ENCODE assay signal across 10 mouse cellular contexts in genomic region chr1:63309661-63310060, GRCm38 (mm10). TPM values are rescaled to one million over a fixed set of nuclear protein-coding genes. Genes with fewer than 3 reads are reported as not detected.
DNase-seq lines count a peak whose midpoint lies in the region; ATAC-seq lines count a peak whose summit lies in the region.
"Had no signal": no experiment of that assay in that cellular context is flagged by ENCODE, and none has a peak within 500 bp of the region (broad histone marks: within the 10 kb centered on the region; RNA-seq: fewer than 3 reads in every experiment).

No protein-coding gene starts in this region.

- H3K9me3 ChIP-seq in kidney, embryonic 14.5 days (ENCODE audit: control insufficient read depth, low read length) = no peaks in the 10 kb centered on the region
- H3K9me3 ChIP-seq in embryonic facial prominence, embryonic 10.5 days = no peaks in the 10 kb centered on the region
- H3K9me3 ChIP-seq in hindbrain, embryonic 15.5 days = no peaks in the 10 kb centered on the region
- 0 out of 2 replicates have a peak, but pooled peaks cover 4% of the 10 kb centered on the region for H3K9me3 ChIP-seq in neural tube, embryonic 13.5 days

- 38% methylated on average over 17 of the region's 18 CpGs for WGBS in kidney, embryonic 14.5 days
- 37% methylated on average over 18 of the region's 18 CpGs for WGBS in embryonic facial prominence, embryonic 10.5 days
- WGBS in hindbrain, embryonic 15.5 days = 51% methylated on average over 18 of the region's 18 CpGs
- WGBS in neural tube, embryonic 13.5 days = 33% methylated on average over 14 of the region's 18 CpGs

- peak overlapping the region; percentile 14 for H3K4me3 ChIP-seq in kidney, embryonic 14.5 days (ENCODE audit: low read length)
- H3K4me3 ChIP-seq in embryonic facial prominence, embryonic 10.5 days = peak overlapping the region; percentile 53
- H3K4me3 ChIP-seq in hindbrain, embryonic 15.5 days = peak overlapping the region; percentile 29
- peak overlapping the region; percentile 28 for H3K4me3 ChIP-seq in neural tube, embryonic 13.5 days

- no peak for ATAC-seq in kidney, embryonic 14.5 days (ENCODE audit: low FRiP score, low TSS enrichment)
- no peak for ATAC-seq in hindbrain, embryonic 15.5 days (ENCODE audit: low FRiP score, low read depth)
- ATAC-seq in neural tube, embryonic 13.5 days (ENCODE audit: low read depth) = no peak

- no peaks in the 10 kb centered on the region for H3K4me1 ChIP-seq in kidney, embryonic 14.5 days (ENCODE audit: control insufficient read depth, insufficient read depth, low read length)
- H3K4me1 ChIP-seq in embryonic facial prominence, embryonic 10.5 days = peaks cover 6% of the 10 kb centered on the region; the same call in 1 of the 2 replicates
- H3K4me1 ChIP-seq in hindbrain, embryonic 15.5 days (replicated peaks) = peaks cover 6% of the 10 kb centered on the region; the same call in 1 of the 2 replicates
- H3K4me1 ChIP-seq in neural tube, embryonic 13.5 days (replicated peaks) = no peaks in the 10 kb centered on the region; the same call in 1 of the 2 replicates

- peak overlapping the region; percentile 33; the same call in 1 of the 2 replicates for H3K4me2 ChIP-seq in kidney, embryonic 14.5 days (replicated peaks; ENCODE audit: low read depth, low read length)
- peak overlapping the region; percentile 51 for H3K4me2 ChIP-seq in hindbrain, embryonic 15.5 days
- peak overlapping the region; percentile 54 for H3K4me2 ChIP-seq in neural tube, embryonic 13.5 days

- intact Hi-C loops in left cerebral cortex, postnatal 25 days (cut with DNase I) = no loop called here
- intact Hi-C loops in left cerebral cortex, postnatal 10 days (cut with DNase I) = no loop called here

- DNase-seq in kidney, postnatal 36 days = no peak
- DNase-seq in embryonic facial prominence, embryonic 10.5 days (ENCODE audit: low spot score) = peak; percentile 31
- DNase-seq in ovary, postnatal 10 days (ENCODE audit: low spot score) = no peak
- no peak for DNase-seq in left cerebral cortex, postnatal 25 days (ENCODE audit: low spot score in 2 of 2)
- no peak for DNase-seq in left cerebral cortex, postnatal 10 days (ENCODE audit: extremely low spot score in 1 of 2, low spot score in 2 of 2)
- DNase-seq: lung, postnatal 14 days; right cerebral cortex, postnatal 14 days had no signal

- H3K9ac ChIP-seq in kidney, embryonic 14.5 days (ENCODE audit: low read depth, low read length) = no peak overlapping the region
- no peak overlapping the region for H3K9ac ChIP-seq in hindbrain, embryonic 15.5 days
- no peak overlapping the region for H3K9ac ChIP-seq in neural tube, embryonic 13.5 days

- peaks cover 2% of the 10 kb centered on the region; the same call in 1 of the 2 replicates for H3K36me3 ChIP-seq in kidney, embryonic 14.5 days (ENCODE audit: control insufficient read depth, insufficient read depth, low read length)
- peaks cover 51% of the 10 kb centered on the region for H3K36me3 ChIP-seq in embryonic facial prominence, embryonic 10.5 days (replicated peaks)
- H3K36me3 ChIP-seq in hindbrain, embryonic 15.5 days = peaks cover 21% of the 10 kb centered on the region; the same call in 1 of the 2 replicates
- peaks cover 29% of the 10 kb centered on the region for H3K36me3 ChIP-seq in neural tube, embryonic 13.5 days

- H3K27me3 ChIP-seq in kidney, embryonic 14.5 days (ENCODE audit: control insufficient read depth, insufficient read depth, low read length) = peaks cover 16% of the 10 kb centered on the region; the same call in 1 of the 2 replicates
- peaks cover 43% of the 10 kb centered on the region for H3K27me3 ChIP-seq in embryonic facial prominence, embryonic 10.5 days (replicated peaks; ENCODE audit: low read depth, poor library complexity, severe bottlenecking)
- H3K27me3 ChIP-seq in hindbrain, embryonic 15.5 days = no peaks in the 10 kb centered on the region
- H3K27me3 ChIP-seq in neural tube, embryonic 13.5 days = peaks cover 6% of the 10 kb centered on the region; the same call in 1 of the 2 replicates

- H3K27ac ChIP-seq in kidney, embryonic 14.5 days (ENCODE audit: low read depth, low read length) = no peak overlapping the region
- no peak overlapping the region for H3K27ac ChIP-seq in embryonic facial prominence, embryonic 10.5 days (replicated peaks)
- no peak overlapping the region for H3K27ac ChIP-seq in hindbrain, embryonic 15.5 days (replicated peaks)
- H3K27ac ChIP-seq in neural tube, embryonic 13.5 days (replicated peaks) = no peak overlapping the region

RNA-seq across cellular contexts. Expression of gene Zdbf2, which starts 36.6 kb away (rescaled TPM):
- 8.1 and 8.6 TPM in 2 replicates for polyA plus RNA-seq in kidney, embryonic 14.5 days (2014; fragmentation: Nextera tagmentation; extraction: Ambion mirVana)
- polyA plus RNA-seq in embryonic facial prominence, embryonic 10.5 days (2016; fragmentation: Nextera tagmentation; extraction: Ambion mirVana) = 18.8 and 21.0 TPM in 2 replicates
- 30.4 and 37.8 TPM in 2 replicates for polyA plus RNA-seq in hindbrain, embryonic 15.5 days (2015; fragmentation: Nextera tagmentation; extraction: Ambion mirVana)
- 19.0 and 26.5 TPM in 2 replicates for polyA plus RNA-seq in neural tube, embryonic 13.5 days (2015; fragmentation: Nextera tagmentation; extraction: Ambion mirVana)
- total RNA-seq in left cerebral cortex, postnatal 25 days (2021) = 10 to 100 TPM; 23.3 to 23.6 TPM
- 10 to 100 TPM; 20.3 to 21.7 TPM for total RNA-seq in left cerebral cortex, postnatal 10 days (2021)
